Mouse (Mus musculus) ES-CJ7 (cell line): ENCODE data around the gene Fgf23.

Experiments
- DNase-seq: peaks from one replicate; pipeline ENCODE4 v3.0.0; 2011; ENCODE audit warnings: low read depth, low spot score

The Fgf23 gene

GRCm38 (mm10) chr6:127114753-127115456 lies 42.2 kb downstream of the Fgf23 start:
- peak; percentile 70 for DNase-seq

- peak; percentile 67 for DNase-seq
Observed at GRCm38 (mm10) chr6:127122221-127122806, 49.6 kb downstream of the Fgf23 start.

GRCm38 (mm10) chr6:127122996-127123395 lies 50.3 kb downstream of the Fgf23 start:
- DNase-seq, result no peak

GRCm38 (mm10) chr6:127123506-127123905 lies 50.8 kb downstream of the Fgf23 start:
- DNase-seq, result no peak

- no peak for DNase-seq
Observed at GRCm38 (mm10) chr6:127129659-127130058, 57.0 kb downstream of the Fgf23 start.

- DNase-seq, result peak; percentile 96
Observed at GRCm38 (mm10) chr6:127130377-127130776, 57.7 kb downstream of the Fgf23 start.
